Mouse (Mus musculus) stomach, postnatal 0 days (tissue): ENCODE data around the gene Popdc3.
A peak's percentile ranks its signal among the peaks of the same experiment; 100 is the strongest.

ENCODE experiments used
- CTCF ChIP-seq: IDR thresholded peaks from 2 replicates; pipeline ENCODE4 v1.5.1; 2016; ENCODE audit warnings: antibody characterized with exemption, low read depth, mild to moderate bottlenecking, moderate library complexity
- EP300 ChIP-seq: optimal IDR thresholded peaks from 2 replicates; pipeline ENCODE3; 2016; ENCODE audit warnings: antibody characterized with exemption

GRCm38 (mm10) chr10:45185457-45185856 is 7.6 kb downstream of the Popdc3 start:
- TF ChIP-seq CTCF = 0 out of 2 replicates have a peak, but pooled peaks have one; percentile 16
- TF ChIP-seq EP300 = no peak
